Mouse (Mus musculus) urinary bladder, adult 2 months (tissue): ENCODE results near the gene Pgap3. TPM values are rescaled to one million over a fixed set of nuclear protein-coding genes. Genes with fewer than 3 reads are reported as not detected.

ENCODE experiments used
- polyA plus RNA-seq: library from polyadenylated mRNA; depleted of rRNA; stranded (reverse); fragments of >200 nt; gene quantifications from 2 replicates; pipeline ENCODE4 v1.2.3, GENCODE M21; 2012; rRNA removed

Gene Pgap3
- polyA plus RNA-seq, 1 experiment: 12.7 TPM

Other genes starting within 250 kb of the Pgap3 start
- gene Med1, start 207.2 kb downstream of the Pgap3 start, polyA plus RNA-seq: 20.7 and 21.2 TPM in 2 replicates
- gene Cdk12, start 197.4 kb downstream of the Pgap3 start, polyA plus RNA-seq: 20.5 and 21.1 TPM in 2 replicates
- not detected in 2 replicates for gene Neurod2, start 70.8 kb downstream of the Pgap3 start, polyA plus RNA-seq
- 0.07 and 0.15 TPM in 2 replicates for gene Ppp1r1b, start 52.1 kb downstream of the Pgap3 start, polyA plus RNA-seq
- gene Stard3, start 42.1 kb downstream of the Pgap3 start, polyA plus RNA-seq: 34.8 and 45.8 TPM in 2 replicates
- gene Tcap, start 16.7 kb downstream of the Pgap3 start, polyA plus RNA-seq: 7.0 and 9.0 TPM in 2 replicates
- 0.10 TPM in 1 of 2 replicates, not detected in the other for gene Pnmt, start 14.0 kb downstream of the Pgap3 start, polyA plus RNA-seq
- gene Erbb2, start 12.0 kb upstream of the Pgap3 start, polyA plus RNA-seq: 29.2 and 29.5 TPM in 2 replicates
- gene Mien1, start 38.5 kb upstream of the Pgap3 start, polyA plus RNA-seq: 105 and 127 TPM in 2 replicates
- 41.1 and 52.0 TPM in 2 replicates for gene Grb7, start 45.9 kb upstream of the Pgap3 start, polyA plus RNA-seq
- 8.6 and 10.1 TPM in 2 replicates for gene Ikzf3, start 145.5 kb upstream of the Pgap3 start, polyA plus RNA-seq
- 1.4 and 2.5 TPM in 2 replicates for gene Zpbp2, start 150.6 kb upstream of the Pgap3 start, polyA plus RNA-seq
- gene Ormdl3, start 186.9 kb upstream of the Pgap3 start, polyA plus RNA-seq: 57.6 and 63.7 TPM in 2 replicates
- gene Lrrc3c, start 197.8 kb upstream of the Pgap3 start, polyA plus RNA-seq: not detected in 2 replicates
- gene Gm12355, start 225.2 kb upstream of the Pgap3 start, polyA plus RNA-seq: 0.47 and 0.52 TPM in 2 replicates
- not detected in 2 replicates for gene Gsdma3, start 225.9 kb upstream of the Pgap3 start, polyA plus RNA-seq
- gene Gsdma2, start 246.3 kb upstream of the Pgap3 start, polyA plus RNA-seq: not detected in 2 replicates